Mouse (Mus musculus): ENCODE measurements around the gene Calu. TPM values are rescaled to one million over a fixed set of nuclear protein-coding genes. Genes with fewer than 3 reads are reported as not detected.
"Not testable (repeated sequence)": the region's sequence is repeated elsewhere in the genome, so short reads cannot be mapped to it uniquely, and the experiment has no call there.

The Calu gene
- polyA plus RNA-seq, 1 experiment from 2014 or later, result 166 TPM

DNA sequence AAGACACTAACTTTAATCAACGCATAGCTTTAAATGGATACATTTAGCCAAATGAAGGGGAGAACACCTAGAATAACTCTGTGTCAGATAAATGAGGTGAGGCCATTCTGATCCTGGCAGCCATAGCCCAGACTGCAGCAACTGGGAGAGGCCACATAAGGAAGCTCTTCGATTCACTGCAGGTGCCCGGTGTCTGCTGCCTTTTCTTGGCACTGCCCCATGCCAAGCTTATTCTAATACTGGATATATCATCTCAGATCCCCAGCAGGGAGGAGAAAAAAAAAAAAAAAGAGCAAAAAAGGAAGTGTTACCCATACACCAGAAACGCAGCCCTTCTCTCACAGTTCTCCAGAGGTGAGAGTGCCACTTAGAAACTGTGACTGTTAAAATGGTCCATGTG is 29.5 kb downstream of the Calu start:
- Histone ChIP-seq H3K27ac (no peak overlapping the region), H3K9ac (replicated peaks) (no peak overlapping the region), H3K4me2 (replicated peaks) (no peak overlapping the region), H3K36me3 (peaks cover 59% of the 10 kb centered on the region), H3K4me1 (replicated peaks) (0 out of 2 replicates have a peak, but pooled peaks cover under 1% of the 10 kb centered on the region), H3K9me3 (no peaks in the 10 kb centered on the region), H3K27me3 (no peaks in the 10 kb centered on the region), H3K4me3 (replicated peaks) (no peak overlapping the region)
- 97% methylated on average over 4 of the region's 4 CpGs for WGBS
- ATAC-seq, result no peak

GRCm38 (mm10) chr6:29378678-29379077 is 30.8 kb downstream of the Calu start:
- WGBS, result 97% methylated on average over 10 of the region's 10 CpGs
- peaks cover 46% of the 10 kb centered on the region for H3K36me3 ChIP-seq
- H3K9me3 ChIP-seq, result no peaks in the 10 kb centered on the region
- no peaks in the 10 kb centered on the region for H3K27me3 ChIP-seq
- no peak overlapping the region for H3K4me2 ChIP-seq (replicated peaks)
- 0 out of 2 replicates have a peak, but pooled peaks cover 3% of the 10 kb centered on the region for H3K4me1 ChIP-seq (replicated peaks)
- no peak overlapping the region for H3K27ac ChIP-seq
- no peak overlapping the region for H3K9ac ChIP-seq (replicated peaks)
- no peak for ATAC-seq
- H3K4me3 ChIP-seq (replicated peaks), result no peak overlapping the region

GRCm38 (mm10) chr6:29379954-29380353 is 32.1 kb downstream of the Calu start:
- ATAC-seq, result no peak
- Histone ChIP-seq H3K4me1 (replicated peaks) (0 out of 2 replicates have a peak, but pooled peaks cover 3% of the 10 kb centered on the region), H3K9me3 (no peaks in the 10 kb centered on the region), H3K4me2 (replicated peaks) (no peak overlapping the region), H3K4me3 (replicated peaks) (no peak overlapping the region), H3K36me3 (peaks cover 33% of the 10 kb centered on the region), H3K9ac (replicated peaks) (no peak overlapping the region), H3K27me3 (no peaks in the 10 kb centered on the region), H3K27ac (no peak overlapping the region)
- 96% methylated on average over 6 of the region's 6 CpGs for WGBS

DNA sequence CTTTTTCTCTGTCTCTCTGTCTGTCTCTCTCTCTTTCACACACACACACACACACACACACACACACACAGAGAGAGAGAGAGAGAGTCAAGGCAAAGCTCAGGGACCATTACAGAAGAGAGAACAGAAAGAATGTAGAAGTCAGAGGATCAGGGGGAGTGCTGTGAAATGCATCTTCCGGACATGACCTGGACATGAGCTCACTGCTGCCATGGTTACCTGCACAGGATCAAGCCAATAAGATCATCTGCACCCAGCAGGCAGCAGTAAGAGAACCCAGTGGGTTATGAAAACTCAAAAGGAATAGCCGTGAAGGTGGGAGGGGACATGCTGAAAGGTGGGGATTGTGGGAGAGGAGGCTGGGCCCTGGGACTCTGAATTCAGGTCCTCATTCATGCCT is 34.6 kb downstream of the Calu start:
- H3K9me3 ChIP-seq, result no peaks in the 10 kb centered on the region
- 36% methylated on average over 2 of the region's 2 CpGs for WGBS
- peaks cover 11% of the 10 kb centered on the region for H3K36me3 ChIP-seq
- 0 out of 2 replicates have a peak, but pooled peaks cover 3% of the 10 kb centered on the region for H3K4me1 ChIP-seq (replicated peaks)
- no peak overlapping the region for H3K4me3 ChIP-seq (replicated peaks)
- no peak overlapping the region for H3K4me2 ChIP-seq (replicated peaks)
- ATAC-seq, result no peak
- no peaks in the 10 kb centered on the region for H3K27me3 ChIP-seq
- no peak overlapping the region for H3K9ac ChIP-seq (replicated peaks)
- H3K27ac ChIP-seq, result no peak overlapping the region

GRCm38 (mm10) chr6:29388052-29388518 is 40.2 kb downstream of the Calu start, which contains the start of gene Opn1sw:
TSS of gene Opn1sw (minus strand) at chr6:29388468.
- H3K4me2 ChIP-seq (replicated peaks), result peak within 1 kb of the TSS; percentile 11; the same call in 1 of the 2 replicates
- no peaks in the 10 kb centered on the region for H3K9me3 ChIP-seq
- peaks cover 5% of the 10 kb centered on the region; the same call in 1 of the 2 replicates for H3K4me1 ChIP-seq (replicated peaks)
- peaks cover 17% of the 10 kb centered on the region for H3K27me3 ChIP-seq
- 5% methylated on average over 12 of the region's 12 CpGs for WGBS
- H3K4me3 ChIP-seq (replicated peaks), result no peak within 1 kb of the TSS
- no peak within 1 kb of the TSS for H3K9ac ChIP-seq (replicated peaks)
- H3K36me3 ChIP-seq, result no peaks in the 10 kb centered on the region
- no peak for ATAC-seq
- H3K27ac ChIP-seq, result no peak within 1 kb of the TSS

DNA sequence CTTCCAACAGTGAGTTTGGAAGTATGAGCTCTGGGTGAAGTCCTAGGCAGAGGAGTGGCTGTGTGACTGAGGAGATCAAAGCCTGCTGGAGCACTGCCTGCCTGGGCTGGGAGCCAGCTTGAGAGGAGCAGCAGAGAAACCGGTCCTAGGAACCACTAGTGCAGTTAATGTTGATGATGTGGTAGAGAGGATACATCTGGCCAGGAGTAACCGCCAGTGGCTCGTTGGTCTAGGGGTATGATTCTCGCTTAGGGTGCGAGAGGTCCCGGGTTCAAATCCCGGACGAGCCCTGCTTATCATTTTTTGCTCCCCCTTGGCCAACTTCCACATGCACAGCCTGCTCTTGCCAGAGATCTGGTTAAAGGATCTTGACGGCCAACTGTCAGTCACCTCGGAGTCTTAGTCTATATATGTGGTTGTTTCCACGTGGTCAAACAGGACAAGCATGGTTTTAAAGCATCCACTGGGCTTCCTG is 40.8 kb downstream of the Calu start:
- H3K36me3 ChIP-seq, result no peaks in the 10 kb centered on the region
- H3K4me3 ChIP-seq (replicated peaks), result no peak overlapping the region
- peaks cover 18% of the 10 kb centered on the region for H3K27me3 ChIP-seq
- peak; percentile 53; the same call in 1 of the 2 replicates for ATAC-seq
- peaks cover 5% of the 10 kb centered on the region; the same call in 1 of the 2 replicates for H3K4me1 ChIP-seq (replicated peaks)
- 10% methylated on average over 11 of the region's 11 CpGs for WGBS
- no peak overlapping the region for H3K4me2 ChIP-seq (replicated peaks)
- H3K27ac ChIP-seq, result no peak overlapping the region
- H3K9ac ChIP-seq (replicated peaks), result no peak overlapping the region
- H3K9me3 ChIP-seq, result no peaks in the 10 kb centered on the region

GRCm38 (mm10) chr6:29389425-29389824 is 41.6 kb downstream of the Calu start:
- Histone ChIP-seq H3K4me1 (replicated peaks) (peaks cover 5% of the 10 kb centered on the region; the same call in 1 of the 2 replicates), H3K9ac (replicated peaks) (no peak overlapping the region), H3K27ac (no peak overlapping the region), H3K27me3 (peaks cover 26% of the 10 kb centered on the region), H3K4me2 (replicated peaks) (no peak overlapping the region), H3K4me3 (replicated peaks) (no peak overlapping the region), H3K36me3 (no peaks in the 10 kb centered on the region), H3K9me3 (no peaks in the 10 kb centered on the region)
- 55% methylated on average over 9 of the region's 9 CpGs for WGBS
- no peak for ATAC-seq

- H3K4me3 ChIP-seq (replicated peaks); H3K9ac ChIP-seq (replicated peaks); H3K4me1 ChIP-seq (replicated peaks); H3K36me3 ChIP-seq; H3K4me2 ChIP-seq (replicated peaks); H3K27ac ChIP-seq; H3K9me3 ChIP-seq; ATAC-seq: not testable (repeated sequence)
- peaks cover 36% of the 10 kb centered on the region for H3K27me3 ChIP-seq
- 88% methylated on average over 1 of the region's 1 CpGs for WGBS
These were observed 42.6 kb downstream of the Calu start for GRCm38 (mm10) chr6:29390500-29390899.

- ATAC-seq; H3K4me3 ChIP-seq (replicated peaks); H3K9ac ChIP-seq (replicated peaks); H3K9me3 ChIP-seq; H3K27ac ChIP-seq; H3K36me3 ChIP-seq; H3K4me2 ChIP-seq (replicated peaks): not testable (repeated sequence)
- 75% methylated on average over 8 of the region's 8 CpGs for WGBS
- Histone ChIP-seq H3K4me1 (replicated peaks) (peaks cover 13% of the 10 kb centered on the region), H3K27me3 (peaks cover 36% of the 10 kb centered on the region)
These were observed 43.4 kb downstream of the Calu start for GRCm38 (mm10) chr6:29391241-29391640.

- 75% methylated on average over 4 of the region's 4 CpGs for WGBS
- no peak overlapping the region for H3K27ac ChIP-seq
- H3K4me3 ChIP-seq (replicated peaks), result no peak overlapping the region
- peaks cover 13% of the 10 kb centered on the region for H3K4me1 ChIP-seq (replicated peaks)
- no peaks in the 10 kb centered on the region for H3K9me3 ChIP-seq
- H3K4me2 ChIP-seq (replicated peaks), result no peak overlapping the region
- no peak for ATAC-seq
- peaks cover 36% of the 10 kb centered on the region for H3K27me3 ChIP-seq
- no peak overlapping the region for H3K9ac ChIP-seq (replicated peaks)
- H3K36me3 ChIP-seq, result no peaks in the 10 kb centered on the region
These were observed 43.9 kb downstream of the Calu start for GRCm38 (mm10) chr6:29391802-29392201.

DNA sequence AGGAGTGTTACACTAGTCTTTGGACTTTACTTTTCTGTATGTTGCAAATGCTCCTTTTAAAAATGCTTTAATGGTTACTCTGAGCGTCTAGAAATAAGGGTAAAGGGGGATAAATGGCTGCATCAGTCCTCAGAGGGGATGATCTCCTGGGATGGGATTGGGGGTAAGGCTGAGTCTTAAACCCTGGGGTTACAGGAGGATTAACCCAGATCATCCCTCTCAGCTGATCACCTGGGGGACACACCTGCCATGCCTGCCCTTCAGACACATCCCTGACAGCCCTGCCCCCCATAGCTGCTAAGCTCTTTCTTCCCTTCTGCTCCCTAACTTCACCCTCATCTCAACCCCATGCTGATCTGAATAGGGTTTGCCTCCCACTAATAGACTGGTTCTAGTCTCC is 46.4 kb downstream of the Calu start:
- H3K4me3 ChIP-seq (replicated peaks), result no peak overlapping the region
- H3K36me3 ChIP-seq, result no peaks in the 10 kb centered on the region
- H3K4me2 ChIP-seq (replicated peaks), result no peak overlapping the region
- no peaks in the 10 kb centered on the region for H3K9me3 ChIP-seq
- no peak for ATAC-seq
- 59% methylated on average over 1 of the region's 1 CpGs for WGBS
- H3K4me1 ChIP-seq (replicated peaks), result peaks cover 20% of the 10 kb centered on the region
- no peak overlapping the region for H3K27ac ChIP-seq
- H3K27me3 ChIP-seq, result peaks cover 23% of the 10 kb centered on the region
- no peak overlapping the region for H3K9ac ChIP-seq (replicated peaks)

DNA sequence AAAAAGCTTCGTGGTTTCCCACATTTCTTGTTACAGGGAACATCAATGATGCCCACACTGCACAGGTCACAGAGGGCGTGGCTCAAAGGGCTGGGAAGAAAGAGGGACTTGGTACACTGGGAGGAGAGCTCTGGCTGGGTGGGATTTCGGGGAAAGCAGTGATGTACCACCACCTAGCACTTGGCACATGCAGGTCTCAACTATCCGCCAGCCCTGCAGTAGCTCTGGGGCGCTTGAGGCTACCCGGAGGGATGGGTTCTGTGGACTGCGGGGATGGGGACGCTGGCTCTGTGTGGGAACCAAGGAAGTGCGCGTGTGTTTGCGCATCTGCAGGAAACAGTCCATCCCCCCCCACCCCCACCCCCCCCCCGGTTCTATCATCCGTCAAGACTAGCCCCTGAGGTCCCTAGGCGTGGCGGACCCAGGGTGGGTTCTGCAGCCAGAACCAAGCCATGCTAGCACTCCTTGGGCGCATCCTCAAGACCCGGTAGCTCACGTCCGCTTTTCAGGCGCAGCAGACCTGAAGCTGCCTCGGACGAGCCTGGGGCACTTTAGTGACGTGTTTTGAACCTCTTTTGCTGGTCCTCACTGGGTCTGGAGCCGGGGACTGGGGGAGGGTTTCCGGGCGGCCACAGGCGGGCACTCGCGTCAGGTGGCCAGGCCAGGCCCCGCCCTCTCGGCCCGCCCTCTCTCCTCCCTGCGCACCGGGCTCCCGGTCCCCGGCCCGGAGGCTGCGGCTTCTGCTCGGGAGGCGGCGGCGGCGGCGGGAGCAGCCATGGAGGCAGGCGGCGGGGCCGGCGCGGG is 48.2 kb downstream of the Calu start, which contains the start of gene Ccdc136:
Gene Ccdc136 (plus strand): TSS at position 400 of the 804 bp plus-strand sequence.
- Histone ChIP-seq H3K27me3 (peaks cover 19% of the 10 kb centered on the region), H3K36me3 (no peaks in the 10 kb centered on the region), H3K27ac (peak within 1 kb of the TSS; percentile 69), H3K9me3 (no peaks in the 10 kb centered on the region), H3K4me1 (replicated peaks) (peaks cover 20% of the 10 kb centered on the region), H3K4me2 (replicated peaks) (peak within 1 kb of the TSS; percentile 81), H3K9ac (replicated peaks) (peak within 1 kb of the TSS; percentile 82), H3K4me3 (replicated peaks) (peak within 1 kb of the TSS; percentile 71)
- 1% methylated on average over 33 of the region's 49 CpGs for WGBS
- ATAC-seq, result peak; percentile 95

All from midbrain, embryonic 13.5 days (tissue).